Mouse (Mus musculus) cerebellum, adult 9-10 months (tissue): ENCODE measurements around the gene Nup153.

ENCODE experiments used
- DNase-seq: peaks from one replicate; pipeline ENCODE4 v3.0.0; 2022

Gene Nup153

GRCm38 (mm10) chr13:46727038-46727836 is 503 bp downstream of the Nup153 start:
- DNase-seq: peak; percentile 76

- DNase-seq: peak; percentile 64
Observed at GRCm38 (mm10) chr13:46726288-46727037, 1.3 kb downstream of the Nup153 start.

GRCm38 (mm10) chr13:46725227-46725626 is 2.5 kb downstream of the Nup153 start:
- DNase-seq: no peak

- no peak for DNase-seq
Observed at GRCm38 (mm10) chr13:46724371-46724770, 3.4 kb downstream of the Nup153 start.

- DNase-seq: no peak
Observed at GRCm38 (mm10) chr13:46721009-46721408, 6.7 kb downstream of the Nup153 start.

- no peak for DNase-seq
Observed at GRCm38 (mm10) chr13:46718893-46719400, 8.8 kb downstream of the Nup153 start.

- DNase-seq: no peak
Observed at GRCm38 (mm10) chr13:46715976-46716639, 11.6 kb downstream of the Nup153 start.

- no peak for DNase-seq
Observed at GRCm38 (mm10) chr13:46713486-46713885, 14.3 kb downstream of the Nup153 start.

GRCm38 (mm10) chr13:46703138-46703537 is 24.6 kb downstream of the Nup153 start:
- DNase-seq: no peak

GRCm38 (mm10) chr13:46701486-46701885 is 26.3 kb downstream of the Nup153 start:
- no peak for DNase-seq

- no peak for DNase-seq
Observed at GRCm38 (mm10) chr13:46699372-46699771, 28.4 kb downstream of the Nup153 start.

GRCm38 (mm10) chr13:46696788-46697187 is 31.0 kb downstream of the Nup153 start:
- DNase-seq: no peak

GRCm38 (mm10) chr13:46695932-46696331 is 31.8 kb downstream of the Nup153 start:
- no peak for DNase-seq

- DNase-seq: no peak
Observed at GRCm38 (mm10) chr13:46695296-46695908, 32.3 kb downstream of the Nup153 start.

- DNase-seq: no peak
Observed at GRCm38 (mm10) chr13:46690559-46691241, 37.0 kb downstream of the Nup153 start.

GRCm38 (mm10) chr13:46683370-46683769 is 44.4 kb downstream of the Nup153 start:
- DNase-seq: no peak

- DNase-seq: peak; percentile 70
Observed at GRCm38 (mm10) chr13:46682921-46683320, 44.8 kb downstream of the Nup153 start.

GRCm38 (mm10) chr13:46677721-46678120 is 50.0 kb downstream of the Nup153 start:
- DNase-seq: no peak

- peak; percentile 38 for DNase-seq
Observed at GRCm38 (mm10) chr13:46674601-46675000, 53.1 kb downstream of the Nup153 start.

GRCm38 (mm10) chr13:46670514-46670913 is 57.2 kb downstream of the Nup153 start:
- peak; percentile 26 for DNase-seq

GRCm38 (mm10) chr13:46669620-46670271 is 58.0 kb downstream of the Nup153 start:
- DNase-seq: no peak
